Mouse (Mus musculus) liver, postnatal 0 days (tissue): ENCODE results near the gene Myh1.

Experiments used
- CTCF ChIP-seq: sonication (generic); IDR thresholded peaks from 2 replicates; pipeline ENCODE4 v1.5.1; 2016; ENCODE audit warnings: antibody characterized with exemption, low read depth
- EP300 ChIP-seq: IDR thresholded peaks from 2 replicates; pipeline ENCODE4 v1.6.1; 2016; ENCODE audit warnings: antibody characterized with exemption, low read depth, mild to moderate bottlenecking

DNA sequence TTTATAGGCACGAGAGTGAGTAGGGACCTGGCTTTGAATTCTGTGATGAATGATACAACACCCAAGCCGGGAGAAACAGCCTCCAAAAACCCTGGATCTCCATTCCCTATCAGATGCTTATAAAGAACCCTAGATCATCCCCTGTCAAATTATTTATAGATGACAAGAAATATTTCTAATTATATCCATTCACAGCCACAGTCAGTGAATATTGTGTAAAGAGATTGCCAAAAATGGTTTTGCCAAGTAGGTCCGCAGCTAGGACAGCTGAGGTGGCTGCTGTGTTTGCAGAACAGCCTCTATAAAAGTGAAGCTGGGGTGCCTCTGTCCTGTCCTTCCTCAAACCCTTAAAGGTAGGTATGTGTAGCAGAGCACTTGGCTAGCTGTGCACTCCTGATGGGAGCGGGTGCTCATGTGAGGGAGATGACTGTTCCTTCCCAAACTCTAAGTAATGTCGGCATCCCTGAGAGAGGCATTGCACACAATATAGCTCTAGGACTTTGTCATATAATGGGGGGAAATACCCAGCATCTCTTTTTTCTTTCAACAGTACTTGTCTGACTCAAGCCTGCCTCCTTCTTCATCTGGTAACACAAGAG is 37.7 kb downstream of the Myh1 start, which contains the start of gene Myh4:
- TF ChIP-seq CTCF (no peak), EP300 (no peak)
